Mouse (Mus musculus) ES-E14 (cell line): ENCODE measurements around the gene S100a13. TPM values are rescaled to one million over a fixed set of nuclear protein-coding genes. Genes with fewer than 3 reads are reported as not detected.

Source experiments
- DNase-seq: peaks from one replicate; pipeline ENCODE4 v3.0.0-alpha.2; 2013; ENCODE audit warnings: low read depth, low spot score
- H3K27ac ChIP-seq: 2 replicates; pipeline ENCODE4 v1.5.1; 2012; ENCODE audit warnings: low read depth, mild to moderate bottlenecking, low read length, moderate library complexity, mixed read lengths; ENCODE audit not compliant: poor library complexity, insufficient read depth, severe bottlenecking
- H3K36me3 ChIP-seq: 2 replicates; pipeline ENCODE4 v1.6.1; 2012; ENCODE audit warnings: mild to moderate bottlenecking, low read length, moderate library complexity, mixed read lengths; ENCODE audit not compliant: control insufficient read depth, poor library complexity, insufficient read depth, severe bottlenecking
- H3K4me1 ChIP-seq, 2 experiments: fragments of 150-350 bp in 1 of 2; sonication (generic) in 1 of 2; 2 replicates each; pipeline ENCODE4 v1.6.1; 2012; ENCODE audit warnings: low read length in 2 of 2, mild to moderate bottlenecking in 1 of 2, mixed read lengths in 1 of 2; ENCODE audit not compliant: control insufficient read depth in 2 of 2, insufficient read depth in 2 of 2, poor library complexity in 1 of 2
- H3K4me3 ChIP-seq, 2 experiments: fragments of 150-350 bp in 1 of 2; sonication (generic) in 1 of 2; 2 replicates each; pipeline ENCODE4 v1.5.1; 2012; ENCODE audit warnings: low read length in 2 of 2, low read depth in 1 of 2, mild to moderate bottlenecking in 1 of 2, mixed read lengths in 1 of 2; ENCODE audit not compliant: insufficient read depth in 1 of 2, poor library complexity in 1 of 2, severe bottlenecking in 1 of 2
- H3K9ac ChIP-seq: 2 replicates; pipeline ENCODE4 v1.6.1; 2012; ENCODE audit warnings: low read depth, mild to moderate bottlenecking, low read length, mixed read lengths; ENCODE audit not compliant: poor library complexity, insufficient read depth, severe bottlenecking
- H3K9me3 ChIP-seq: fragments of 150-350 bp; sonication (generic); 2 replicates; pipeline ENCODE4 v1.6.1; 2012; ENCODE audit warnings: low read depth, mild to moderate bottlenecking, low read length; ENCODE audit not compliant: control insufficient read depth, insufficient read depth
- CHD2 ChIP-seq: IDR thresholded peaks from 2 replicates; pipeline ENCODE4 v1.6.1; 2014; ENCODE audit warnings: mild to moderate bottlenecking, low read depth, low read length, inconsistent platforms
- HCFC1 ChIP-seq: IDR thresholded peaks from 2 replicates; pipeline ENCODE4 v1.6.1; 2012; ENCODE audit warnings: low read length, inconsistent platforms, borderline replicate concordance; ENCODE audit not compliant: insufficient read depth
- MAFK ChIP-seq: IDR thresholded peaks from 2 replicates; pipeline ENCODE4 v1.6.1; 2014; ENCODE audit warnings: mild to moderate bottlenecking, low read depth, low read length, inconsistent platforms; ENCODE audit not compliant: insufficient read depth
- ZC3H11A ChIP-seq: IDR thresholded peaks from 2 replicates; pipeline ENCODE4 v1.6.1; 2012; ENCODE audit warnings: low read depth, mild to moderate bottlenecking, inconsistent platforms, low read length, borderline replicate concordance
- ZNF384 ChIP-seq: IDR thresholded peaks from 2 replicates; pipeline ENCODE4 v1.6.1; 2012; ENCODE audit warnings: low read depth, low read length, inconsistent platforms
- in situ Hi-C, 2 experiments: fragments of 600-800 bp; cut with MboI; formaldehyde crosslinking; loops; one replicate each; pipeline ENCODE4 v1.15.1; 2025; ENCODE audit warnings: low sequenced_read_pairs in 2 of 2, inconsistent platforms in 1 of 2; ENCODE audit not compliant: unreplicated experiment in 2 of 2
- total RNA-seq: library from RNA; depleted of rRNA; stranded (reverse); fragments of 300-350 nt; gene quantifications from 2 replicates; pipeline ENCODE4 v1.2.3, GENCODE M21; 2012

Gene S100a13
- total RNA-seq, 1 experiment: 8.2 TPM

GRCm38 (mm10) chr3:90503444-90503843 is 10.8 kb upstream of the S100a13 start:
- no peaks in the 10 kb centered on the region for H3K9me3 ChIP-seq
- in situ Hi-C loops: no loop called here
- no peak for DNase-seq
- H3K36me3 ChIP-seq: peaks cover 33% of the 10 kb centered on the region
- H3K9ac ChIP-seq: no peak overlapping the region
- H3K27ac ChIP-seq: no peak overlapping the region
- 0 out of 4 replicates have a peak, but pooled peaks cover 0 to 3% of the 10 kb centered on the region in 2 experiments for H3K4me1 ChIP-seq
- TF ChIP-seq ZNF384 (no peak), ZC3H11A (no peak), CHD2 (no peak), HCFC1 (no peak), MAFK (no peak)
- no peak overlapping the region for H3K4me3 ChIP-seq

- H3K9me3 ChIP-seq: no peaks in the 10 kb centered on the region
- 0 out of 4 replicates have a peak, but pooled peaks cover 2 to 3% of the 10 kb centered on the region in 2 experiments for H3K4me1 ChIP-seq
- in situ Hi-C loops: no loop called here
- TF ChIP-seq CHD2 (no peak), ZC3H11A (no peak), MAFK (no peak), ZNF384 (no peak), HCFC1 (no peak)
- H3K27ac ChIP-seq: no peak overlapping the region
- H3K36me3 ChIP-seq: peaks cover 30% of the 10 kb centered on the region
- no peak overlapping the region for H3K9ac ChIP-seq
- H3K4me3 ChIP-seq: no peak overlapping the region
- no peak for DNase-seq
Measured at GRCm38 (mm10) chr3:90505216-90505615, 9.0 kb upstream of the S100a13 start.

- H3K36me3 ChIP-seq: peaks cover 26% of the 10 kb centered on the region
- in situ Hi-C loops: no loop called here
- H3K9me3 ChIP-seq: no peaks in the 10 kb centered on the region
- H3K4me1 ChIP-seq: 0 out of 4 replicates have a peak, but pooled peaks cover 2 to 3% of the 10 kb centered on the region in 2 experiments
- no peak overlapping the region for H3K27ac ChIP-seq
- no peak overlapping the region for H3K4me3 ChIP-seq
- TF ChIP-seq HCFC1 (no peak), CHD2 (no peak), MAFK (no peak), ZNF384 (no peak), ZC3H11A (no peak)
- DNase-seq: no peak
- no peak overlapping the region for H3K9ac ChIP-seq
Measured at GRCm38 (mm10) chr3:90506362-90506761, 7.9 kb upstream of the S100a13 start.

GRCm38 (mm10) chr3:90508287-90508949 is 5.8 kb upstream of the S100a13 start:
- Histone ChIP-seq H3K36me3 (peaks cover 17% of the 10 kb centered on the region), H3K9ac (peak overlapping the region; percentile 100), H3K9me3 (no peaks in the 10 kb centered on the region), H3K4me1 (peaks cover 2 to 8% of the 10 kb centered on the region in 2 experiments; a peak in 1 of 4 replicates), H3K4me3 (peak overlapping the region; percentile 95 to 98), H3K27ac (peak overlapping the region; percentile 95)
- no peak for DNase-seq
- TF ChIP-seq ZNF384: peak; percentile 76
- TF ChIP-seq HCFC1: no peak
- no peak for TF ChIP-seq MAFK
- in situ Hi-C loops: no loop called here
